Mouse (Mus musculus): Measurements from ENCODE around the gene Iqub.

GRCm38 (mm10) chr6:24530166-24530565, 15.3 kb upstream of the Iqub start:
- no peak for TF ChIP-seq POLR2A (IDR thresholded peaks at IDR 0.05; ENCODE audit: borderline replicate concordance, insufficient read depth, low read length)
- TF ChIP-seq CTCF (IDR thresholded peaks at IDR 0.05; ENCODE audit: borderline replicate concordance, insufficient read depth, low read depth, low read length) = peak; percentile 37; the same call in 1 of the 2 replicates
